Mouse (Mus musculus) right cerebral cortex, adult 2 months (tissue): ENCODE measurements around the gene Lin7a.

ENCODE experiments used
- DNase-seq, 2 experiments: peaks; one replicate each; pipeline ENCODE4 v3.0.0; 2021 to 2022; ENCODE audit warnings: low spot score in 2 of 2

Gene Lin7a

DNA sequence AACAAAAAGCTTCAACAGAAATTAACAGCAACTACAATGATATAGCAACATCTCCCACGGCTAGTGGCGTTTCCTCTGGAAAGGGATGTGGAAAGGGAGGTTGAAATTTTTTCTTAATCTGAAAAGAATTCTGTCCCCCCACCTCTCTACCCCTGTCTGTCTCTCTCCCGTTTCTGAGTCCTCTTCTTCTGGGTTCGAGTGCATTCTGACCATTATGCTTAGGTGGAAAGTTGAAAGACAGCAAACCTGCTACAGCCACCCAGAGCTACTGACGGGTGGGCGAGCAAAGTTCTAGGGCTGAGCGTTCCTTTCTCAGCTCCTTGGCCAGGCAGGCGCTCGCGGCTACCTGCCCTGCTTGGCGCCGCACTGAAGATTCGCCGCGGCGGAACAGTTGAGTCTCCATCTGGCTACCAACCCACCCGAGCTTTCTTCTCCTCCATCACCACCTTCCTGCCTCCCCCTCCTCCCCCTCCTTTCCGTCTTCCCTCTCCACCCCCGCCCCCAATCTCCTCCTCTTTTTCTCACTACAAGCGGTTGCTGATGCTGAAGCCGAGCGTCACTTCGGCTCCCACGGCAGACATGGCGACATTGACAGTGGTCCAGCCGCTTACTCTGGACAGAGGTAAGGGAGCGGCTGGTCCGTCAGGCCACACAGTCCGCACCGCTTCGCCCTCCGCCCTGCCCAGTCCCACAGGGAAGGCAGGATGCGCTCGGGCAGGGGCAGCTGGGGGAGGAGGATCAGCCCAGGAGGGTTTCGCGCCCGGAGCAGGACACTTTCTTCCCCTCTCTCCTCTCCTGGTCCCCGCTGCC, at the start of gene Lin7a:
Lin7a (plus strand) TSS at position 366 of the 810 bp plus-strand sequence.
- peak in 1 of 2 experiments; percentile 60 for DNase-seq

DNA sequence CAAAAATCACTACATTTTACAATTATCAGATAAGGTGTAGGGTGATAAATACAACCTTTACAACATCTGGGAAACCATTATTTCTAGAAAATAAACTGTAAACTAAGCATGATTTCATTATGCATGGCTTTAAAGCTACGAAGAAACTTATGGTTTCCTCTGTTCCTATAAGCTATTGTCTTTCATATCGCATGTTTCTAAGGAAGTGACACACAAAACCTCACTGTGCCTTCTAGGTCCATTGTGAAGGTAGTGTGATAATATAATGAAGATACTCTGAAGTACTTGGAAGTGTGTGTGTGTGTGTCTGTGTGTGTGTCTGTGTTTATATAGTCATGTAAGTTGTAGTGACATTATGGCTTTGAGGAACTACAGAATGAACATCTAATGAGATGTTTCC, 49.8 kb upstream of the Lin7a start:
- no peak for DNase-seq

DNA sequence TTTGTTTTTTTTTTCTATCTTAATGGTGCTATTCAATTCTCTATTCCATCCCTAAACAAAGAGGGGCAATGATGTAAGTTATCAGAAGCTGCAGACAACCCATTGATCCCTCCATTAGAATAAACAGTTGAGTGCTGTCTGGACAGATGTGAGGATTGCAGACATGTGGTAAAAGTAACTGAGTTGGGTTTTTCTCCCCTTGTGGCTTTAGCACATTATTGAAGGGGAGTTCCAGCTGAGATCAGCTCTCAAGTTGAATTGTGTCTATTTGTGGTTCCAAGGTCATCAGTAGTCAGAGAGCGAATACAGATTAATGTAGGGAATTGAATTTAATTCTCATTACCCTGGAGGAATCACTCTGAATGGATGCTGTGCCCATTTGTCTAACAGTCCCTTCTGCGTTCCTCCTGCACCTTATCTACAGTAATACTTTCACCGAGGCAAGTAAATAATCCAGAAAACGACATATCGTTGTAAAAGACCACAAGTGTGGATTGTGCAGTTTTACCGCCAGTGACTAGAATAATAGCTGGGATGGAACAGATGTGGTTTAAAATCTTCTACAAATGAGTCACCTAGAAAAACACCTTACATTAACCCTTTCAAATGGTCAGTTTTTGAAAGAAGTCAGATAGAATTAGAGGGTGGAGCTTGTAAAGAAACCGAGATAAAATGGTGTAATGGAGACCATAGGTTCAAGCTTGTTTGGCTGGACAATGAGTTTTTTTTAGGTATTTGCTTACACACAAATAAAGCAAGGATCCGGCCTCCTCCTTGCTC, 48.9 kb upstream of the Lin7a start:
- DNase-seq: no peak

DNA sequence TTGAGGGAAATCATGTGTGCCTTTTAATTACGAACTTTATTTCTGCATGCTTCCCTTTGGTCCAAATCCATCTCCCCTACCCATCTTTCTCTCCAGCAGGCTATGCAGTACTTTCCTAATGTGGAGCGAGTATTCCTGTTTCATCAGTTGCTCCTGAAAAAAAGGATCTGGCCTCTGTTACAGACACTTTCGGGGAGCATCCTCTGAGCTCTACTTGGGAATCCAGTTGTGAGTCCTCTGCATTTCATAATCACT, 48.4 kb upstream of the Lin7a start:
- no peak for DNase-seq

DNA sequence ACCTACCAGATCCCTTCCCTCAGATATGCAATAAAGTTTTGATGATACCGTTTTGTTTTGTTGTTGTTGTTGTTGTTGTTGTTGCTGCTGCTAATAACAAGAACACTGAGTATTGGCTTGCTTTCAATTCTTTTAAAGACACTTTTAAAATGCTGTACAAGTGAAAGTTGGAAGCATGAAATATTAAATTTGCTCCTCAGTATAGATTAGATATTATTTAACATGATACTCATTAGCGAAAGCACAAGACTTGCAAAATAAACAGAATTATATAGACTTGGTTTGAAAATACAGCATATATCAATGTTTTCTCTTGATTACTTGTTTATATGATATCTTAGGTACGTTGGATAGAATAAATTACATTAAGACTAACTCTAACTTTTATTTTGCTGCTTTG, 47.7 kb upstream of the Lin7a start:
- DNase-seq: no peak

DNA sequence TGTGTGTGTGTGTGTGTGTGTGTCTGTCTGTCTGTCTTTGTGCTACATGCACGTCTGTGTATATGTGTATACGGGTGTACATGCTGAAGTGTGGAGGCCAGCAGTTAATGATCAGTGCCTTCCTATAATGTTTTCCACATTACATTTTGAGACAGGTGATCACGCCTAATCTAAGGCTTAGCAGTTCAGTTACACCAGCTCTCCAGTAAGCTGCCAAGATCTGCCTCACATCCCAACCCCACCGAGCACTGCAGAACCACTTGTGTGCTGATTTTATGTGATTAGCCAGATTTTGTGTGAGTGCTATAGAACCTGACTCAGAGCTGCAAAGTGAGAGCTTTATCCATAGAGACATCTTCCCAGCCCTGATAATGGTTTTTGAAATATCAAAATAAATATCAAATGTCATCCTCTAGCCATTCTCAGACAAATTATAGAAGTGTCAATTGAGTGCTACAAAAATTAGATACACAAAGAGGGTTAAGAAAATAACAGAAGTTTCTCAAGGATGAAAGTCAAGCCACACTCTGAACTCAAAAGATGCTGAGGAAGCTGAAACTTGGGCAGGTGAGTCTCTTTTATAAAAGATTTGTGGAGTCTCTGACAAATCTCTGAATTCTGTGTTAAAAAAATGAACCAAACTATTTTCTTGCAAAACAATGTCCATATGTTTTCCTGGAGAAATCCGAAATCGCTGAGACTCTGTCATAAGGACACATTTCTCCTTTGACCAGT, 46.7 kb upstream of the Lin7a start:
- no peak for DNase-seq

DNA sequence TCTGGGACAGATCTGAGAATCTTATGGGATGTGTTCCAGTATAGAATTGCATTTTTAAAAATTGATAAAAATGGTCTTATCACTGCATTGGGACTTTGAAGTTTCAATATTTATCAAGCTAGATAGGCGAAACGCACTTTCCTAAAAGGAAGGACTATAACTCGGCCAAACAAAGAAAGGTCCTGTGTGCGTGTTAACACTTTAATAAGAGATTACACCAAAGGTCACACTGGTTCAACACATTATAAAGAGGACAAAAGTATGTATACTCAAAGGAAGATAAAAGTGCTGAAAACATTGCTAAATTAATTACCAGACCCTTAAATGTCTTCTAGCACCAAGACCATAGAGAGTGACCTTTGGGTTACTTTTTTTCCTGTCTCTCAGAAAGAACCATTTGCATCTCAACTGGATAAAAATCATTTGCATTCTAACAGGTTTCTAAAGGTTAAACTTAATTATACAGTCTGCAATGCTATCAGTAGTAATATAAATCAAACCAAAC, 46.1 kb upstream of the Lin7a start:
- no peak for DNase-seq

DNA sequence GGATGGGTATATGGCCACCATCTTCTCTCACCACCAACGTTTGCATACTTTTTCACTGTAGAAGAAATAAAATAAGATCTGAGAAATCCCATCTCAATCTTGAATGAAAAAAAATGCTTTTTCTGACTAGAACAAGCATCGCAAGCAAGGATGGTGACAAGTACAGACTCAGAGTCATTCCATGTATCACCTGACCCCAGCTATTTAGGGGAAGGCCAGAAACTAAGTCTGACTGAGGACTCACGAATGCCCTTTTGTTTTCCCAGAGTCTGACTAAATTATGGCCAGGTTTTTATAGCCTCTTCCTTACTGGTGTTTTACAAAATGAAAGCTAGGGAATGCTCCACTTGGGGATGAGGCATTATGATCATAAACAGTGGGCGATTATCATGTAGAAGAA, 45.6 kb upstream of the Lin7a start:
- no peak for DNase-seq

DNA sequence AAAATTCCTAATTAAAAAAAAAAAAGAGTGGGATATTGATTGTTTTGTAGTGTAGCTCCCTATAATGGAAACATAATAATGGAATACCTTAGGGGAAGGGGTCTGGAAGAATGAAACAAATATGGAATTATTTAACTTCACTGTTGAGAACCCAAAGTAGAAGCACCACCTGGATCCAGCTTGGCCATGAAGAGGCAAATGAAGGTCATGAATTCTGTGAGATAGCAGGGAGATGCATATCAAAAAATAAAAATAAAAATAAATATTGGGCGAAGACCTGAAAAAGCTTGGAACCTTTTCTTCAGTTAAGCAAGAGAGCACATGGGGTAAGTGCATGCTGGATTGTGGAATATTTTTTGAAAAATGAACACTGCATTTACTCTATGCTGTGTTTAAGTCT, 43.6 kb upstream of the Lin7a start:
- no peak for DNase-seq

DNA sequence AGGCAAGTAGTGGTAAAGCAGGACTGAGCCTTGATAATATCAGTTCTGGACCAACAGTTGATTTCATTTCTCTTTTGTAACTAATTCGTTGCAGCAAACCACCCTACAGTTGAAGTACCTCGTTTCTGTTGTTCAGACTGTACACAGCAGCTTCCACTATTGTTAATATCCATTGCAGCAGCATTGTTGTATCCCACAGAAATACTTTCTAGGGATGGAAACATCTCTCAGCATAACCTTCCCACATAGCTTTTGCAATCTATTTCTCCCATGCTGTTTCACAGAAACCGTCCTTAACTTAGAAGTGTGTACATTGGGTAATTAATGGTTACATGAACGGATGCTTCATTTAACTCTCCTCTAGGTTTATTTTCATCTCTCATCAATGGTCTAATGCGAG, 42.7 kb upstream of the Lin7a start:
- no peak for DNase-seq

DNA sequence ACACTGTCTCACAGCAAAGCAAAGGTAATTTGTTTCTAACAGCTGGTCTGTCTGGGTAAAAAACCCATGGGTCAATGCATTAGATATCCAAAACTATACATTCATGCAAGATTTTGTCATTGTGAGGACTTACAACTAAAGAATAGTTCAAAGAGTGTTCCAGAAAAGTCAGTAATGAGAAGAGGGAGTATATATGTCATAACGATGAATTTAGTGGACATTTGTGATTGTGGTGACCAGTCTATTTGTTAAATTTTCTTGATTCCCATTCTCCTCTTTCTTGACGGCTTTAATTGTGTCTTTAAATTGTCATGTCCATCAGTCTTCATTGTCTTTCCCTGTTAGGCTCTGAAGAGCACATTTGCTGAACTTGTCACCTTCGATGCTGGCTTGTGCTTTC, 42.1 kb upstream of the Lin7a start:
- no peak for DNase-seq

DNA sequence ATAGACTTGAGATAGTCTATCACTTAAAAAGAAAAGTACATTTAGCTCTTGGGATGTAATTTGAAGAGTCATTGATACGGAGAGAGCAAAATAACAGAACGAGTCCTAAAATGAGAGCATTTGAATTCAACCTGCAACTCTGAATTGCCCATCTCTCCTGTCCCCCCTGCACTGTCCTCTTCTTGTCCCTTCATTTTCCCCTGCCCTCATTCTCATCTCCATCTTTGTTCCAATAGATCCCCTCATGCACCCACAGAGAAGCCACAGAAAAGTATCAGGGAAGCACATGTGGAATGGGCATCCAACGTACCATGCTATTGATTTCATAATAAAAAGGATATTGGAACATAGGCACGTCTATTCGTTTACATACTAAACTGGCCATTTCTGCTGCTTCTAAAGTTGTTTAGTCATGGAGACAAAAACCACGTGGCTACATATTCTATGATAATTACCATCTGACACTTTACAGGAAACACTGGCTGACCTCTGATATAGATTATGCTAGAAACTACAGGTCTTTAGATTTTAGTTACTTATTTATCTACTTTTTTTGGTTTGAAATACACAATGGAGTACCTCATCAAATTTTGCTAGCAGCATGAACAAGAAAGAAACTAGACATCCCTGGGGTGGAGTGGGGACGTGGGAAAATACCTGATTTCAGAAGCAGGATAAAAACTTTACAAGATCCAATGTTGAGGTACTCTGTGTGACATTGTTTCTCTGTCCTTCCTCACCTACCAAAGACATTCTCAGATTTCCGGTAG, 41.2 kb upstream of the Lin7a start:
- no peak for DNase-seq

DNA sequence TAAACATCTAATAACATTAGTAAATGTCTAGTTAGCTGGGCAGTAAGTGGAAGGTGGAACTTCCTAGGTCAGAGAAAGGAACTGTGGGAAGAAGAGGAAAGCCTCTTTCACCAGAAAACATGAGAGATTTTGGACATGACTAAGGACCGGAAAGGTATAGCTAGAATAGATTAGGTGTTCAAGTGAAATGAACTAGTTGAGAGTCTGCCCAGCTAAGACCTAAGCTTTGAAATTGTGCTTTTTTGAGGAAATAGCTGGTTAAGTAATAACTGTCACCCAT, 40.7 kb upstream of the Lin7a start:
- DNase-seq: no peak

DNA sequence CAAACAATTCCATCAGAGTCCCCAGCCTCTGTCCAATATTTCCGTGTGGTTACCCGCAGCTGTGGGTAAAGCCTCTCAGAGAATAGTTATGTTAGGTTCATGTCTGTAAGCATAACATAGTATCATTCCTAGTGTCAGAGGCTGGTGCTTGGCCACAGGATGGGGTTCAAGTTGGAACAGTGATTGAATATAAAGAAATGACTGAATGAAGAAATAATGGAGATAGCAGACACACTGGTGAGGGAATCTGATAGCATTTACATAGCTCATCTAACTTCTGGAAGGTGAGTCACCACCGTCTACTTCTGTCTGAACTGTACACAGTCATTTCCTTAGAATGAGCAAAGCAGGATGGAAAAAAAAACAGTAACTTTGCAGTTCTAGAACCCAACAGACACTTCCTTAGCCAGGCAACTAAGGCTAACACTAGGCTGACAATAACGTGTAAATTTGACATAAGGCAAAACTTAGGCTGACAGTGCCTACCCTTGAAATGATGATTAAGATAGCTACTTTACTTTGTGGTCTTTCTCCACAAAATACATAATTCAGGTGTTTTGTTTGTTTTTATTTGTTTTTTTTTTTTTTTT, 40.0 kb upstream of the Lin7a start:
- no peak for DNase-seq

DNA sequence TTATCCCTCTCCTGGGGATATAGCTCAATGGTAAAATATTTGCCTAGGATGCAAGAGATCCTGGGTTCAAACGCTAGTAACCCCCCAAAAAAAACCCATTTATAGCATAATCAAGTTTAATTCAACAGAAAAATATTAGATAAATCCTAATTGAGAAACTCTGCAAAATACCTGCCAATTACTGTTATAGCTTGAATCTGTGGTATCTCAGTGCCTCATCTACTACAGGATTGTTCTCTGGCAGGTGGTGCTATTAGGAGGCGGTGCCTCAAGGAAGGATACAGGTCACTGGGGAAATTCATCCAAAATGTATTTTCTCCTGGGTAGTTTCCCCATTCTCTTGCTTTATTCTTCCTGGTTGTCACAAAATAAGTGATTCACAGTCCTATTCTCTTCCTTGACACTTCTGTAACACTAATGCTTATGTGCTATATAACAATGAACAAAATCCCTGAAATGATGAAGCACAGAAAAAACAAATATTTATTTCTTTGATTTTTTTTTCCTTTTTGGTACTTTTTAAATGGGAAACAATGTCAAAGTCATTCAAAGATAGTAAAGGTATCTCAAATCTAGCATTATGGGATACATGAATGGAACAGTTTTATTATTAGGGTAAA, 38.9 kb upstream of the Lin7a start:
- no peak for DNase-seq

DNA sequence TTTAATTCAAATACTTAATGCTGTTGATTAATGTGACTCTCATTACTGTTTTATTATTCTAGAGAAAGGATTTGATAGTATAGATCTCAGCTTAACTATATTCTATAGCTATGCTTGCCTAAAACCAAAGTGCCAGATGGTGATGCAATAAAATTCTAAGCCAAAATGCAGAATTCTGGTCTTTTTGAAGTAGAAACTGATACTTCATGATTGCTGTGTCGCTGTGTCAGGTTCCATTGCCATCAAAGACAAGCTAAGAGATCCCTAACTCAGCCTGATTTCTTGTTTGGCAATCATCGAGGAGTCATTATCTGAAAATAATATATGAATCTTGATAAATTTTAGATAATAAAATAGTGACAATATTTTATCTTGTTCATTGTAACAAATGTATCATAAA, 38.3 kb upstream of the Lin7a start:
- DNase-seq: no peak

DNA sequence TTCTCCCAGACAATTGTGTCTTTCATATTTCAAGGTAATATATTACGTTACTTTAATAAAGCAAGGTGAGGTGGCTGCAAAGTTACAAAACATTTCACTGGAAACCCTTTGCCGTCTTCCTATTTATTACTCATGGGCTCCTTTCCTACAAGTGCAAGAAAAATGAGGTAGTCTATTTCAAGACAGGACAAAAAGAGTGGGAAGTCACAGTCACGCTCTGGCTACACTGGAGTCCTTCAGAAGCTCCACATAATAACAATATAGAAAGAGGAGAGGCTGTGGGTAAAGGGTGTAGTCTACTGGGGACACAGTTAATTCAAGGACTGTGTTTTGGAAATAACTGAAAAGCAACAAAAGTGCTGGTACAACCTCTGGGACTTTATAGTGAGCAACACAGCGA, 37.7 kb upstream of the Lin7a start:
- DNase-seq: no peak

DNA sequence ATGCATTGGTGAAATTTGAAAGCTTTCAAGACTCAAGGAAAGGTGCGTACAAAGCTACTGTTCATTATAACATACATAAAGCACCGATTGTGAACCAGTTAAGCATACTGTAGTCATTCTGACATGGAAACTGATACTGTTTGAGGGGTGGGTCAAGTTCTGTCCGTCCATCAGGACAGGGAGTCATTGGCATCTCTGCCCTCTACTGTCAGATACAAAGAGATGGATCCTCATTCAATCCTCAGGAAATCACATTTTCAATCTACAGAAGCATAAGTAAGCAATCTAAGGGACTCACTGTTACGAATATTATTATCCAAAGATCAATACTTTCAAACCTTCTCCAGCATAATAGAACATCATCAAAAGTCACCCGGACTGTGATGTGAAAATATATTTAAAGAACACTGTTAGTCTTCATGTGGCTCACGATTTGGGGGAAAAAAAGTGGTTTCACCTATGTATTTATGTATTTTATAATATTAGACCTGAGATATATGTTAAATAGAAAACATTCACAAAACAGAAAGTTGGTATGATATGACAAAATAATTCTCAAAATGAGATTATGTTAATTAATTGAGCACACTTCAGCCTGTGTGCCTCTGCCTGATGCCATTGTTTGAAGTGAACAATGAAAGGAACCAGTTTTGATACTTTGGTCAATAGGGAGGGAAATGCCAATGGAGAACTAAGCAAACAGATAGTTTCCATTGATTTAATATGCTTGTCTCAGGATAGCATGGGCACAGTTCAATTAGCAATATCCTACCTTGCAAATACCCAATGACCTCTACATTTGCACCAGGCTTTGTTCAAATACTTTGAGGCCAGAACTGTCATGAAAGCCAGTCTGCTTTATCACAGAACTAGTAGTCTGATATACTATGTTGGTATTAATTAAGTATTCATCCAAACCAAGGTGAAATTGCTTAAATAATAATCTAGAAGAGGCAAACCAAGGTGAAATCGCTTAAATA, 36.8 kb upstream of the Lin7a start:
- no peak for DNase-seq

DNA sequence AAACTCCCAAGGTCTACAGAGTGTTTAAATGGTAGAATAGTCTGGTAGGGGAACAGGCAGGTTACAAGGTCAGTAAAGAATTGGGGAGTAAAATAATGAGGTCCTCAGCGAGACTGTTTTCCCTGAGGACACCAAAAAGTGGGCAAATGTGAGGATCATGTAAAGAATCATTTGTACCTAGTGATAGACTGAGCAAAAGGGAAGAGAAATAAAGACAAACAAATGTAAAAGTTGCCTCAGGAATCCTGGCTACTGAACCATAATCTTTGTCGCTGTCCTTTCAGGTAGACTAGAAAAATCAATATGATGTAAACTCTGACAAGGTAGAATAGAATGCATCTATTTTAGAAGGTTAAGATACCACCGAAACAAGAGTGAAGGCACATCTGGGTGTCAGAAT, 36.0 kb upstream of the Lin7a start:
- DNase-seq: no peak

DNA sequence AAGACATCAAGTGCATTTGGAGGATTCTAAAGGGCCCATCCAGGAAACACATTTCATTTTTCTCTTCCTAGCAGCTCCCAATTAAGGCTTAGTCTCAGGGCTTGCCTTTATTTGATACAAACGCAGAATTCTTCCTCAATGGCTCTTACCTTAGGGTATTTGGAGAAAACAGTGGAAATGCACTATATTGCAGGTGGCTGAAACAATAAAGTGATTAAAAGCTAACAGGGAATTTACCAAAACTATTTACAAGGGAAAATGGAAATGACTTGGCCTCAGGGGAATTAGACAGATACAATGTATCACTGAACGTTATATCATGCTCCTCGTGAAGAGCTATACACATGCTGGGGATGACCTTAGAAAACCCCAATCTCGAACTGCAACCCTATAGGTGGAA, 35.3 kb upstream of the Lin7a start:
- no peak for DNase-seq
